Mouse (Mus musculus) spleen, adult 2 months (tissue): ENCODE measurements around the gene Mettl7a1.
"Not testable (repeated sequence)": the region's sequence is repeated elsewhere in the genome, so short reads cannot be mapped to it uniquely, and the experiment has no call there.

Source experiments
- CTCF ChIP-seq: fragments of 200-500 bp; IDR thresholded peaks from 2 replicates; pipeline ENCODE4 v1.5.1; 2011; ENCODE audit warnings: mild to moderate bottlenecking, inconsistent platforms; ENCODE audit not compliant: insufficient read depth, insufficient read length, insufficient replicate concordance; ENCODE audit errors: extremely low read depth
- POLR2A ChIP-seq: fragments of 200-500 bp; IDR thresholded peaks from 2 replicates; pipeline ENCODE4 v1.6.1; 2011; ENCODE audit warnings: low read depth, low read length, inconsistent platforms

GRCm38 (mm10) chr15:100337328-100337727, 33.4 kb downstream of the Mettl7a1 start:
- TF ChIP-seq CTCF, POLR2A: not testable (repeated sequence)
